Mouse (Mus musculus) forebrain, postnatal 0 days (tissue): ENCODE measurements around the gene Neurl1a. TPM values are rescaled to one million over a fixed set of nuclear protein-coding genes. Genes with fewer than 3 reads are reported as not detected.
A peak's percentile ranks its signal among the peaks of the same experiment; 100 is the strongest.

Source experiments
- ATAC-seq: fragments of 200-750 bp; cut with Nextera tagmentation; 2 replicates; pipeline ENCODE4 v1.8.0; 2017; ENCODE audit warnings: mild to moderate bottlenecking, moderate library complexity
- DNase-seq: peaks from one replicate; pipeline ENCODE4 v3.0.0-alpha.2; 2015
- H3K27ac ChIP-seq: fragments of 300-500 bp; sonication (generic); 2 replicates; pipeline ENCODE4 v1.5.1; 2014; ENCODE audit warnings: low read depth, mild to moderate bottlenecking, antibody characterized with exemption, low read length, moderate library complexity, mixed read lengths
- H3K27me3 ChIP-seq: fragments of 300-500 bp; sonication (generic); 2 replicates; pipeline ENCODE4 v1.6.1; 2014; ENCODE audit warnings: mild to moderate bottlenecking, low read length, mixed read lengths; ENCODE audit not compliant: insufficient read depth
- H3K36me3 ChIP-seq: fragments of 300-500 bp; sonication (generic); 2 replicates; pipeline ENCODE4 v1.6.1; 2014; ENCODE audit warnings: mild to moderate bottlenecking, moderate library complexity; ENCODE audit not compliant: insufficient read depth
- H3K4me1 ChIP-seq: fragments of 300-500 bp; sonication (generic); 2 replicates; pipeline ENCODE4 v1.6.1; 2014; ENCODE audit warnings: antibody characterized with exemption; ENCODE audit not compliant: insufficient read depth
- H3K4me2 ChIP-seq: fragments of 300-500 bp; sonication (generic); 2 replicates; pipeline ENCODE4 v1.6.1; 2014; ENCODE audit warnings: low read depth, mild to moderate bottlenecking, moderate library complexity
- H3K4me3 ChIP-seq: fragments of 300-500 bp; sonication (generic); 2 replicates; pipeline ENCODE4 v1.5.1; 2014; ENCODE audit warnings: low read depth, low read length, mixed read lengths
- H3K9ac ChIP-seq: fragments of 300-500 bp; sonication (generic); 2 replicates; pipeline ENCODE4 v1.6.1; 2014; ENCODE audit warnings: mild to moderate bottlenecking
- H3K9me3 ChIP-seq: fragments of 300-500 bp; sonication (generic); 2 replicates; pipeline ENCODE4 v1.6.1; 2016; ENCODE audit warnings: low read length
- CTCF ChIP-seq: sonication (generic); IDR thresholded peaks from 2 replicates; pipeline ENCODE4 v1.5.1; 2016; ENCODE audit warnings: antibody characterized with exemption, control low read depth, low read depth
- WGBS: fragments of 180-500 bp; shearing (Covaris S2); extraction: QIAGEN DNeasy Blood & Tissue Kit; methylation state at CpG from one replicate; pipeline ENCODE4 v1.1.7; 2014; 5-methylcytosine and 5-hydroxymethylcytosine counted together
- polyA plus RNA-seq: library from polyadenylated mRNA; unstranded; fragments of >200 nt; fragmentation: Nextera tagmentation; extraction: Ambion mirVana; gene quantifications from 2 replicates; pipeline ENCODE4 v1.2.1, GENCODE M21; 2015
- total RNA-seq: library from RNA; depleted of rRNA; stranded (reverse); fragments of >200 nt; gene quantifications from 2 replicates; pipeline ENCODE4 v1.2.3, GENCODE M21; 2014

Neurl1a gene
- total and polyA plus RNA-seq, 2 experiments from 2014 or later, result 15.7 to 52.1 TPM

GRCm38 (mm10) chr19:47211609-47212312, 33.1 kb downstream of the Neurl1a start:
- no peak overlapping the region for H3K4me3 ChIP-seq
- no peak overlapping the region for H3K9ac ChIP-seq
- 61% methylated on average over 10 of the region's 10 CpGs for WGBS
- DNase-seq (peak; percentile 83), ATAC-seq (peak; percentile 90)
- no peaks in the 10 kb centered on the region for H3K27me3 ChIP-seq
- H3K9me3 ChIP-seq, result no peaks in the 10 kb centered on the region
- no peak for TF ChIP-seq CTCF
- H3K4me1 ChIP-seq, result no peaks in the 10 kb centered on the region
- H3K4me2 ChIP-seq, result 0 out of 2 replicates have a peak overlapping the region, but pooled peaks have one; percentile 8
- H3K27ac ChIP-seq, result peak overlapping the region; percentile 35
- no peaks in the 10 kb centered on the region for H3K36me3 ChIP-seq

DNA sequence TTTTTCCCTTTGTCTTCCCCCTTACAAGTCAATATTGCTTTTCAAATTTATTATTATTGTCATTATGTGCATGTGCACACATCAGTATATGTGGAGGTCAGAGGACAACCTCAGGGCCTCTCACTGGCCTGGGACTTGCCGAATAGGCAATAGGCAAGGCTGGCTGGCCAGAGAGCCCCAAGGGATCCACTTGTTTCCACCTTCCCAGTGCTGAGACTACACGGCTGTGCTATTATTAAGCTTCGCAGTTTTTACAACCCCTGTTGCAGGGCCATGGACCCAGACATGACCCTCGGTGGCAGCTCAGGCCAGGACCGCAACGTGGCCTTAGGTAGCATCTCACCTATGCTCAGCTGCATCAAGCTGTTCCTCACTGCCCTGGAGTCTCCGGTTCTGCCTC, 33.8 kb downstream of the Neurl1a start:
- WGBS, result 86% methylated on average over 7 of the region's 7 CpGs
- no peak overlapping the region for H3K4me2 ChIP-seq
- no peaks in the 10 kb centered on the region for H3K4me1 ChIP-seq
- no peak for TF ChIP-seq CTCF
- H3K27me3 ChIP-seq, result no peaks in the 10 kb centered on the region
- DNase-seq, result no peak
- H3K4me3 ChIP-seq, result no peak overlapping the region
- no peaks in the 10 kb centered on the region for H3K9me3 ChIP-seq
- H3K9ac ChIP-seq, result no peak overlapping the region
- ATAC-seq, result no peak
- no peaks in the 10 kb centered on the region for H3K36me3 ChIP-seq
- peak overlapping the region; percentile 35; the same call in 1 of the 2 replicates for H3K27ac ChIP-seq

GRCm38 (mm10) chr19:47213470-47213869, 34.9 kb downstream of the Neurl1a start:
- Histone ChIP-seq H3K4me2 (no peak overlapping the region), H3K4me1 (no peaks in the 10 kb centered on the region), H3K36me3 (no peaks in the 10 kb centered on the region), H3K4me3 (no peak overlapping the region), H3K27me3 (no peaks in the 10 kb centered on the region), H3K27ac (no peak overlapping the region), H3K9ac (no peak overlapping the region), H3K9me3 (no peaks in the 10 kb centered on the region)
- no peak for DNase-seq
- 74% methylated on average over 1 of the region's 1 CpGs for WGBS
- peak; percentile 31; the same call in 1 of the 2 replicates for TF ChIP-seq CTCF
- no peak for ATAC-seq

- H3K4me1 ChIP-seq, result no peaks in the 10 kb centered on the region
- no peaks in the 10 kb centered on the region for H3K9me3 ChIP-seq
- no peaks in the 10 kb centered on the region for H3K36me3 ChIP-seq
- no peak overlapping the region for H3K9ac ChIP-seq
- DNase-seq (no peak), ATAC-seq (no peak)
- no peak overlapping the region for H3K27ac ChIP-seq
- no peak overlapping the region for H3K4me2 ChIP-seq
- no peak for TF ChIP-seq CTCF
- H3K4me3 ChIP-seq, result no peak overlapping the region
- WGBS, result 76% methylated on average over 5 of the region's 5 CpGs
- H3K27me3 ChIP-seq, result no peaks in the 10 kb centered on the region
Observed at GRCm38 (mm10) chr19:47216766-47217165, 38.1 kb downstream of the Neurl1a start.

DNA sequence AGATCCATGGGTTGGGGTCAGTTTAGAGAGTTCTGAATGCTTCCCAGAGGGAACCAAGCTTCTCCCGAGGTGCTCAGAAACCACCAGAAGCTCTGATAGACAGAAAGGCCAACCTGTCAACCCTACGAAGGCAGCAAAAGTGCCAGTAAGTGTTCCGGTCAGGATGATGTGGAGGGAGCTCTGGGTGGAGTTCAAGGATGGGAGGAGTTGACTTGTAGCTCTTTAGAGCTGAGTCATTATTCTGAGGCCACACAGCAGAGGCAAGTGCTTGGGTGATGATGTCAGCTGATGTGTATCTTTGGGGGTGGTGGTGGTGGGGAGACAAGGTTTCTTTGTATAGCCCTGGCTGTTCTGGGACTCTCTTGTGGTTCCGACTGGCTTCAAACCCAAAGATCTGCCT, 41.0 kb downstream of the Neurl1a start:
- Histone ChIP-seq H3K4me3 (no peak overlapping the region), H3K27me3 (no peaks in the 10 kb centered on the region), H3K9ac (no peak overlapping the region), H3K4me2 (no peak overlapping the region), H3K27ac (no peak overlapping the region), H3K9me3 (no peaks in the 10 kb centered on the region), H3K4me1 (no peaks in the 10 kb centered on the region), H3K36me3 (no peaks in the 10 kb centered on the region)
- no peak for DNase-seq
- 78% methylated on average over 4 of the region's 4 CpGs for WGBS
- no peak for TF ChIP-seq CTCF
- no peak for ATAC-seq

DNA sequence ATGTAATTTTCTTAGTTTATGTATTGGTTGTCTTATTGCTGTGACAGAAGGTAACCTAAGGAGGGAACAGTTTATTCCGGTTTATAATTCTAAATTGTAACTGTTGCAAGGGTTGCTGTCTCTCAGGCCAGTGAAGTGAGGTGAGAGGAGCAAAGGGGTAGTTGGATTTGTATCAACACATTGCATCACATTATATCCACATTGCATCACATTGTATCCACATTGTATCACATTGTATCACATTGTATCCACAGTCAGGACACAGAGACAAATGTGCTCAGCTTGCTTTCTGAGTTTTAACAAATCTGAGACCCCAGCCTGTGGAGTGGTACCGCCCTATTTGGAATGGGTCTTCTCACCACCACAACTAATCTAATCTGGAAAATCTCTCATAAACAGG, 41.6 kb downstream of the Neurl1a start:
- H3K27me3 ChIP-seq, result no peaks in the 10 kb centered on the region
- H3K27ac ChIP-seq, result no peak overlapping the region
- no peak overlapping the region for H3K9ac ChIP-seq
- no peak for TF ChIP-seq CTCF
- WGBS, result 95% methylated on average over 2 of the region's 2 CpGs
- H3K4me2 ChIP-seq, result no peak overlapping the region
- DNase-seq (no peak), ATAC-seq (no peak)
- H3K4me3 ChIP-seq, result no peak overlapping the region
- no peaks in the 10 kb centered on the region for H3K4me1 ChIP-seq
- H3K36me3 ChIP-seq, result no peaks in the 10 kb centered on the region
- H3K9me3 ChIP-seq, result no peaks in the 10 kb centered on the region

- TF ChIP-seq CTCF, result no peak
- no peak overlapping the region for H3K4me3 ChIP-seq
- no peaks in the 10 kb centered on the region for H3K4me1 ChIP-seq
- H3K27me3 ChIP-seq, result no peaks in the 10 kb centered on the region
- no peak overlapping the region for H3K4me2 ChIP-seq
- 76% methylated on average over 4 of the region's 4 CpGs for whole genome bisulfite sequencing
- H3K36me3 ChIP-seq, result no peaks in the 10 kb centered on the region
- DNase-seq, result no peak
- H3K9me3 ChIP-seq, result no peaks in the 10 kb centered on the region
- no peak overlapping the region for H3K9ac ChIP-seq
- no peak for ATAC-seq
- no peak overlapping the region for H3K27ac ChIP-seq
Observed at GRCm38 (mm10) chr19:47221006-47221405, 42.4 kb downstream of the Neurl1a start.
